Mouse (Mus musculus): ENCODE measurements around the gene Olfr205. TPM values are rescaled to one million over a fixed set of nuclear protein-coding genes. Genes with fewer than 3 reads are reported as not detected.
"Not testable (repeated sequence)": the region's sequence is repeated elsewhere in the genome, so short reads cannot be mapped to it uniquely, and the experiment has no call there.

Gene Olfr205
- not detected for total RNA-seq (2021)

DNA sequence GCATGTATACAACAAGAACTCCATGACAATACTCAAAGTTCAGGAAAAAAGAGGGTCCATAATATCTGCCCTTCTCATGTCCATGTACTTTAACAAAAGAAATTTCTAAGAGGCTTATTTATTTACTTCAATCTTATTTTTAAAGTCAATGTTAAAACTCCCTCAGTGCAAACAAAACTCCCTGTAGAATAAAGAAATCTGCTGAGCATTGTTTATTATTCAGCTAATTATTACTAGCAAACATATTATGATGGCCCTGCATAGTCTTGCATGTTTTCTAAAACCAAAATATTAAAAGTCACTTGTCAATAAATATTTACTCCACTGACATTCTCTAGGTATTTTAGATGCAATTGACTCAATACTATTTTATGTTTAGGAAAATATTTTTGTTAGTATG is at the start of gene Olfr205:
TSS of gene Olfr205 (minus strand) at position 101 of the 400 bp plus-strand sequence.
- no peak for DNase-seq
- intact Hi-C loops (cut with DNase I): no loop called here

- DNase-seq: no peak
- intact Hi-C loops (cut with DNase I): no loop called here
These were observed 33.0 kb upstream of the Olfr205 start, which contains the start of gene Olfr209 for GRCm38 (mm10) chr16:59363893-59364292. Gene Olfr209, minus strand, starts transcription at chr16:59363993.

DNA sequence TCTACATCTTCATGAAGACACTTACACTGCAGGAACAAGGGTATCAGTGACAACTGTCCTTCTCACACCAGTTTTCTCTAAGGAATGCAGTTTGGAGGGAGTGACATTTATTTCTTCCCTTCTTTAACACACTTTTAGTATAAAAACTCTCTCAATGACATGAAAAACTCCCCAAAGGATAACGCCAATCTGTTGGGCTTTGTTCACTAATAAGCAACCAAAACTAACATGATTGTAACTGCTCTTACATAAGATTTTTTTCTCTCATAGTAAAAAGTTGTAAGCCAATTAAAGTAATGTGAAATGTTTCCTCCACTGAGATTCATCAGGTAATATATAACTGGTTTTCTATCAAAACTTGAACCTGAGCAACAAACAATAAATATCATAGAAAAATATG is 18.2 kb upstream of the Olfr205 start, which contains the start of gene Olfr206:
TSS of gene Olfr206 (minus strand) at position 101 of the 400 bp plus-strand sequence.
- no peak for DNase-seq

GRCm38 (mm10) chr16:59323262-59323661 is 7.7 kb downstream of the Olfr205 start:
- intact Hi-C loops (cut with DNase I); DNase-seq: not testable (repeated sequence)

More for the DNA sequence above, 18.2 kb upstream of the Olfr205 start, which contains the start of gene Olfr206:
- intact Hi-C loops (cut with DNase I): no loop called here

GRCm38 (mm10) chr16:59318148-59318547 is 12.8 kb downstream of the Olfr205 start, which contains the start of gene Olfr204:
Gene Olfr204, minus strand, starts transcription at chr16:59318248.
- no peak for DNase-seq
- intact Hi-C loops (cut with DNase I): no loop called here

- intact Hi-C loops (cut with DNase I): no loop called here
- no peak for DNase-seq
These were observed 32.4 kb downstream of the Olfr205 start, which contains the start of gene Olfr203 for GRCm38 (mm10) chr16:59298581-59298980. Gene Olfr203, plus strand, starts transcription at chr16:59298881.

DNA sequence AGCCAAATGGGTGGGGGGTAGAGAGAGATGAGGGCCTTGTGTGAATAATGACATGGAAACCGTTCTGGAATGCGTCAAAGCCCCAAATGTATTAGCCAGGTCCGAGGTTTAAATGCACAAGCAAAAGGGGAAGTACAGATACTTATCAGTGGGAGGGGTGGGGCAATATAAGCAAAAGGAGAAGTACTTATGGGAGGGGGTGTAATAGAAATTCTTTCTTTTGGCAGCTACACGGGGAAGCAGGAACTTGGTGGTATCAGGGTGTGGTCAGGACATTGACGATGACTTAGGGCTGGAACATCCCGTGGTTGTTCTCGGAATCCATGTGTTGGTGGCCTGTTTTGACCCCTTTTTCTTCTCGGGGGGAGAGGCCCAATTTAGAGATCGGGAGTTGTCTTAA is 43.4 kb downstream of the Olfr205 start:
- intact Hi-C loops (cut with DNase I); DNase-seq: not testable (repeated sequence)

- DNase-seq: no peak
- intact Hi-C loops (cut with DNase I): no loop called here
These were observed 44.2 kb downstream of the Olfr205 start, which contains the start of gene Olfr202 for GRCm38 (mm10) chr16:59286693-59287092. Gene Olfr202, minus strand, starts transcription at chr16:59286793.

DNA sequence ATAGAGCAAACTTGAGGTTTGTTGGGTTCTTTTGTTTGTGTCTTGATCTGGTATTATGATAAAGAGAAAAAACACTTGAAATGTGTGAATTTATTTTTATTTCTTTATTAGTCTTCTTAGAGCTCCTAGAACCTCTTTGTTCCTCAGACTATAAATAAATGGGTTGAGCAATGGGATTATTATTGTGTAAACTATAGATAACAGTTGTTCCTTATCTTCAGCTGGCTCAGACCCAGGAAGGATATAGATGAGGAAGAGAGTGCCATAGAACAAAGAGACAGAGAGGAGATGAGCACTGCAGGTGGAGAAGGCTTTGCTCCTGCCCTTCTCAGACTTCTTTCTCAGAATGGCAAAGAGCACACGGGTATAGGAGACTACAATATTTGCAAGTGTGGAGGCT is 47.5 kb downstream of the Olfr205 start:
- DNase-seq: no peak
- intact Hi-C loops (cut with DNase I): no loop called here

DNA sequence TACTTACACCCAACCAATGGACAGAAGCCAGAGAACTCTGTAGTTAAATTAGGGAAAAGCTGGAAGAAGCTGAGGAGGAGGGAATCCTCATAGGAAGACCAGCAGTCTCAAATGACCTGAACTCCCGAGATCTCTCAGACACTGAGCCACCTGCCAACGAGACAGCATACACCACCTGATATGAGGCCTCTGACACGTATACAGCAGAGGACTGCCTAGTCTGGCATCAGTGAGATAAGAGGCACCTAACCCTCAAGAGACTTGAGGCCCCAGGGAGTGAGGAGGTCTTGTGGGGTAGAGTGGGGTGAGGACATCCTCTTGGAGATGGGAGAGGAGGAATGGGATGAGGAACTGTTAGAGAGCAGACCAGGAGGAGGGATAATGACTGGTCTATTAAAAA is 50.4 kb downstream of the Olfr205 start:
- intact Hi-C loops (cut with DNase I): no loop called here
- no peak for DNase-seq

Other genes with a start within 250 kb of the Olfr205 start
- not detected for gene Olfr191, start 241.3 kb downstream of the Olfr205 start, total RNA-seq (2021)
- not detected for gene Olfr193, start 219.3 kb downstream of the Olfr205 start, total RNA-seq (2021)
- not detected for gene Olfr194, start 210.1 kb downstream of the Olfr205 start, total RNA-seq (2021)
- gene Olfr195, start 184.1 kb downstream of the Olfr205 start, total RNA-seq (2021): not detected
- not detected for gene Olfr196, start 160.7 kb downstream of the Olfr205 start, total RNA-seq (2021)
- gene Olfr198, start 127.6 kb downstream of the Olfr205 start, total RNA-seq (2021): not detected
- not detected for gene Olfr199, start 111.4 kb downstream of the Olfr205 start, total RNA-seq (2021)
- gene Olfr201, start 58.5 kb downstream of the Olfr205 start, total RNA-seq (2021): not detected
- not detected for gene Olfr202, start 44.3 kb downstream of the Olfr205 start, total RNA-seq (2021)
- not detected for gene Olfr203, start 32.3 kb downstream of the Olfr205 start, total RNA-seq (2021)
- not detected for gene Olfr204, start 12.9 kb downstream of the Olfr205 start, total RNA-seq (2021)
- not detected for gene Olfr206, start 18.1 kb upstream of the Olfr205 start, total RNA-seq (2021)
- not detected for gene Olfr209, start 32.9 kb upstream of the Olfr205 start, total RNA-seq (2021)
- not detected for gene Gabrr3, start 76.2 kb upstream of the Olfr205 start, total RNA-seq (2021)
- gene Riox2, start 140.6 kb upstream of the Olfr205 start, total RNA-seq (2021): 10 to 100 TPM; 11.7 to 15.3 TPM

Data from heart, postnatal 10 days (tissue).